ENCODE assay signal across 8 mouse cellular contexts in the genomic region with DNA sequence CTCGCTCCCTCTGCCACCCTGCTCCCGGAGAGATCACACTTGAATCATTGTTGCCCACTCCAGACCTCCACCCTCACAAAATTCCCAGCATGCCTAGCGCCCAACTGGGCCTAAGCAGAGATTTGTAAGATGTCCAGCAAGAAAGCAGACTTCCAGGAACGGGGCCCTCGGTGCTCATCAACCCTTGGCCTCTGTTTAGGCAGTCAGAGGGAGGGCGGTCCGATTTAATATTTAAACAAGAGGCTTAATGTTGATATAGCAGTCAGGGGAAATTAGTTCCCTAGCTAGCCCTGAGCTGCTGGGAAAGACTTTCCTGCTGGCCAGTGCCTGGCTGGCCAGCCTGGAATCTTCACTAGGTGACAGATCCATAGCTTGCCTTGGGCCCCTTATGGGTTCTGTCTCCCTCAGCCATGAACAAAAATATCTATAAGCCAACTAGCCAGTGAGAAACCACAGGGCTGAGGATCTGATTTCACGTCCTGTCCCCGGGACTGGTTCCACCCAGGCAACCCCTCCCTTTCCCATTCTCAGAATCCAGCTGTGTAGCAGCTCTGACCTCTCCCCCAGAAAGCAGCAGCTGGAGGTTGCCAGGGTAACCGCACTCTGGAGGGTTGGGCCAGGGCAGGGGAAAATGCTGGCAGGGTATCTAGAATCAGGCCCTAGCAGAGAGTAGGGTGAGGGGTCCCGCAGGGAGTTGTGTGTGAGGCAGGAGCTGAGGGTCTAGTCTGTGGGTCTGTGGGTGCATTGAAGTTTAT. TPM values are rescaled to one million over a fixed set of nuclear protein-coding genes. Genes with fewer than 3 reads are reported as not detected.
DNase-seq lines count a peak whose midpoint lies in the region; ATAC-seq and TF ChIP-seq lines count a peak whose summit lies in the region.

No protein-coding gene starts in this region.

- peaks cover 43% of the 10 kb centered on the region for H3K4me1 ChIP-seq in bone marrow macrophage, adult 2 months (ENCODE audit: control insufficient read depth, insufficient read depth, low read length)
- peaks cover 30% of the 10 kb centered on the region for H3K4me1 ChIP-seq in intestine, embryonic 14.5 days (replicated peaks; ENCODE audit: control insufficient read depth, insufficient read depth, low read length)
- H3K4me1 ChIP-seq in liver, embryonic 15.5 days (replicated peaks): peaks cover 14% of the 10 kb centered on the region
- peaks cover 23% of the 10 kb centered on the region for H3K4me1 ChIP-seq in neural tube, embryonic 15.5 days

- peaks cover 5% of the 10 kb centered on the region for H3K36me3 ChIP-seq in C2C12 (ENCODE audit: control insufficient read depth, insufficient read depth)
- H3K36me3 ChIP-seq in intestine, embryonic 14.5 days (ENCODE audit: control insufficient read depth, insufficient read depth, low read length): no peaks in the 10 kb centered on the region
- H3K36me3 ChIP-seq in liver, embryonic 15.5 days (replicated peaks): no peaks in the 10 kb centered on the region
- H3K36me3 ChIP-seq in neural tube, embryonic 15.5 days: no peaks in the 10 kb centered on the region

- peak overlapping the region; percentile 6 for H3ac ChIP-seq in C2C12 (ENCODE audit: control insufficient read depth, insufficient read length, low read depth)

- 11% methylated on average over 11 of the region's 11 CpGs for WGBS in intestine, embryonic 14.5 days
- WGBS in liver, embryonic 15.5 days (ENCODE audit: insufficient replicate concordance): 38% methylated on average over 11 of the region's 11 CpGs
- 49% methylated on average over 11 of the region's 11 CpGs for WGBS in neural tube, embryonic 15.5 days

- no peaks in the 10 kb centered on the region for H3K79me2 ChIP-seq in C2C12 (ENCODE audit: control insufficient read depth, insufficient read depth)

- intact Hi-C loops in gastrocnemius, postnatal 36 days (cut with DNase I): no loop called here

- DNase-seq in gastrocnemius, postnatal 36 days: peak; percentile 58 to 79
- DNase-seq in intestine, embryonic 14.5 days (ENCODE audit: low spot score): peak; percentile 86
- DNase-seq in c-Kit-positive CD71-positive TER-119-positive erythroid progenitor cells, embryonic 14.5 days (ENCODE audit: low spot score): no peak

- no peaks in the 10 kb centered on the region for H3K9me3 ChIP-seq in intestine, embryonic 14.5 days (ENCODE audit: control insufficient read depth, low read length)
- H3K9me3 ChIP-seq in liver, embryonic 15.5 days (replicated peaks): no peaks in the 10 kb centered on the region
- H3K9me3 ChIP-seq in neural tube, embryonic 15.5 days (replicated peaks): no peaks in the 10 kb centered on the region

- peak; percentile 86 for ATAC-seq in intestine, embryonic 14.5 days (replicated peaks; ENCODE audit: low FRiP score, low TSS enrichment, low read depth)
- ATAC-seq in liver, embryonic 15.5 days (ENCODE audit: insufficient read depth): peak; percentile 56
- peak; percentile 50; the same call in 1 of the 2 replicates for ATAC-seq in neural tube, embryonic 15.5 days (ENCODE audit: low FRiP score)
- ATAC-seq in cerebellum, adult (ENCODE audit: insufficient number of reproducible peaks, low FRiP score, low TSS enrichment): no peak

- peak overlapping the region; percentile 76 for H3K27ac ChIP-seq in bone marrow macrophage, adult 2 months (ENCODE audit: insufficient read depth, low read depth, low read length)
- H3K27ac ChIP-seq in intestine, embryonic 14.5 days (ENCODE audit: low read depth): peak overlapping the region; percentile 94
- H3K27ac ChIP-seq in liver, embryonic 15.5 days (replicated peaks): peak overlapping the region; percentile 41; the same call in 1 of the 2 replicates
- peak overlapping the region; percentile 67 for H3K27ac ChIP-seq in neural tube, embryonic 15.5 days (replicated peaks)

- H3K27me3 ChIP-seq in C2C12 (ENCODE audit: control insufficient read depth, insufficient read depth, insufficient read length): no peaks in the 10 kb centered on the region
- H3K27me3 ChIP-seq in intestine, embryonic 14.5 days (replicated peaks; ENCODE audit: control insufficient read depth, insufficient read depth, low read length): no peaks in the 10 kb centered on the region
- 0 out of 2 replicates have a peak, but pooled peaks cover 4% of the 10 kb centered on the region for H3K27me3 ChIP-seq in liver, embryonic 15.5 days
- no peaks in the 10 kb centered on the region for H3K27me3 ChIP-seq in neural tube, embryonic 15.5 days (replicated peaks)

- no peak for TF ChIP-seq POLR2A in bone marrow macrophage, adult 2 months (IDR thresholded peaks at IDR 0.05; ENCODE audit: borderline replicate concordance, low read depth, low read length)

- TF ChIP-seq CTCF in C2C12 (IDR thresholded peaks at IDR 0.05; ENCODE audit: control insufficient read depth, insufficient read depth, insufficient read length): no peak
- no peak for TF ChIP-seq CTCF in bone marrow macrophage, adult 2 months (IDR thresholded peaks at IDR 0.05; ENCODE audit: low read depth, low read length)

- no peak overlapping the region for H3K9ac ChIP-seq in intestine, embryonic 14.5 days (ENCODE audit: low read length)
- no peak overlapping the region for H3K9ac ChIP-seq in liver, embryonic 15.5 days
- H3K9ac ChIP-seq in neural tube, embryonic 15.5 days (replicated peaks): no peak overlapping the region

- H3K4me2 ChIP-seq in intestine, embryonic 14.5 days (ENCODE audit: low read length): peak overlapping the region; percentile 27
- no peak overlapping the region; the same call in 1 of the 2 replicates for H3K4me2 ChIP-seq in liver, embryonic 15.5 days
- no peak overlapping the region for H3K4me2 ChIP-seq in neural tube, embryonic 15.5 days

- no peak overlapping the region for H3K4me3 ChIP-seq in C2C12 (ENCODE audit: insufficient read depth, poor library complexity, severe bottlenecking)
- no peak overlapping the region for H3K4me3 ChIP-seq in bone marrow macrophage, adult 2 months (ENCODE audit: insufficient read depth, low read length)
- H3K4me3 ChIP-seq in intestine, embryonic 14.5 days (ENCODE audit: low read depth, low read length): no peak overlapping the region
- no peak overlapping the region for H3K4me3 ChIP-seq in liver, embryonic 15.5 days (replicated peaks)
- no peak overlapping the region for H3K4me3 ChIP-seq in neural tube, embryonic 15.5 days (replicated peaks)

- no peaks in the 10 kb centered on the region for H3K79me3 ChIP-seq in C2C12 (ENCODE audit: low read depth)

TF ChIP-seq in C2C12, 6 proteins besides CTCF, POLR2A, EP300 and RAD21:
- TF ChIP-seq FOSL1 (IDR thresholded peaks at IDR 0.05; ENCODE audit: insufficient read depth, low read length, poor library complexity, severe bottlenecking) (no peak), MYOD1 (IDR thresholded peaks at IDR 0.05; ENCODE audit: control insufficient read depth, insufficient read length, low read depth) (peak; percentile 65), MAX (IDR thresholded peaks at IDR 0.05) (peak; percentile 37), CEBPB (IDR thresholded peaks at IDR 0.05; ENCODE audit: low read depth) (no peak)
TF ChIP-seq in C2C12: peak in this region for 2.

RNA-seq across cellular contexts. Expression of a gene that starts 28.2 kb away (rescaled TPM):
- 27.6 TPM for polyA plus RNA-seq in C2C12 (2012; fragmentation: generic; extraction: Trizol)
- 1.7 TPM in 1 of 2 replicates, not detected in the other for polyA plus RNA-seq in bone marrow macrophage, adult 2 months (2012; ENCODE audit: insufficient read depth, insufficient read length, missing spikeins)
- total RNA-seq in gastrocnemius, postnatal 36 days (2021): 1 to 10 TPM; 2.4 to 3.5 TPM
- 3.3 and 3.4 TPM in 2 replicates for polyA plus RNA-seq in intestine, embryonic 14.5 days (2014; fragmentation: Nextera tagmentation; extraction: Ambion mirVana)
- 0.13 TPM in 1 of 2 replicates, not detected in the other for polyA plus RNA-seq in liver, embryonic 15.5 days (2015; fragmentation: Nextera tagmentation; extraction: Ambion mirVana)
- polyA plus RNA-seq in neural tube, embryonic 15.5 days (2015; fragmentation: Nextera tagmentation; extraction: Ambion mirVana): 2.5 and 4.2 TPM in 2 replicates

RNA-seq across cellular contexts. Expression of a gene that starts 51.0 kb away (rescaled TPM):
- 402 TPM for polyA plus RNA-seq in C2C12 (2012; fragmentation: generic; extraction: Trizol)
- polyA plus RNA-seq in bone marrow macrophage, adult 2 months (2012; ENCODE audit: insufficient read depth, insufficient read length, missing spikeins): 101 and 112 TPM in 2 replicates
- 10 to 100 TPM; 41.8 to 54.2 TPM for total RNA-seq in gastrocnemius, postnatal 36 days (2021)
- 159 and 168 TPM in 2 replicates for polyA plus RNA-seq in intestine, embryonic 14.5 days (2014; fragmentation: Nextera tagmentation; extraction: Ambion mirVana)
- polyA plus RNA-seq in liver, embryonic 15.5 days (2015; fragmentation: Nextera tagmentation; extraction: Ambion mirVana): 143 and 165 TPM in 2 replicates
- 112 and 128 TPM in 2 replicates for polyA plus RNA-seq in neural tube, embryonic 15.5 days (2015; fragmentation: Nextera tagmentation; extraction: Ambion mirVana)

Comparison
In these comparisons a context has a peak if more than half of its experiments do, and no peak if none do; other contexts are left out.
1. H3K27ac ChIP-seq: peak in every context shown above with its lines; median percentile 94 in intestine, embryonic 14.5 days; 76 in bone marrow macrophage, adult 2 months; 67 in neural tube, embryonic 15.5 days; 41 in liver, embryonic 15.5 days.